Mouse (Mus musculus) lung, postnatal 0 days (tissue): ENCODE measurements around the gene Slc4a3. TPM values are rescaled to one million over a fixed set of nuclear protein-coding genes. Genes with fewer than 3 reads are reported as not detected.

ENCODE experiments used
- ATAC-seq: fragments of 200-750 bp; cut with Nextera tagmentation; 2 replicates; pipeline ENCODE4 v1.8.0; 2017; ENCODE audit warnings: moderate library complexity
- DNase-seq: peaks from one replicate; pipeline ENCODE4 v3.0.0-alpha.2; 2016; ENCODE audit warnings: low spot score
- H3K27ac ChIP-seq: fragments of 300-500 bp; sonication (generic); 2 replicates; pipeline ENCODE4 v1.5.1; 2014; ENCODE audit warnings: antibody characterized with exemption, mild to moderate bottlenecking, low read length, mixed read lengths
- H3K27me3 ChIP-seq: fragments of 300-500 bp; sonication (generic); replicated peaks from 2 replicates; pipeline ENCODE4 v1.6.1; 2014; ENCODE audit warnings: low read length, mixed read lengths; ENCODE audit not compliant: insufficient read depth
- H3K36me3 ChIP-seq: fragments of 300-500 bp; sonication (generic); 2 replicates; pipeline ENCODE4 v1.6.1; 2014; ENCODE audit warnings: low read length, mixed read lengths; ENCODE audit not compliant: insufficient read depth
- H3K4me1 ChIP-seq: fragments of 300-500 bp; sonication (generic); 2 replicates; pipeline ENCODE4 v1.6.1; 2014; ENCODE audit warnings: antibody characterized with exemption, low read depth, low read length, mixed read lengths; ENCODE audit not compliant: insufficient read depth
- H3K4me2 ChIP-seq: fragments of 300-500 bp; sonication (generic); replicated peaks from 2 replicates; pipeline ENCODE4 v1.6.1; 2014; ENCODE audit warnings: low read depth, mild to moderate bottlenecking, low read length, moderate library complexity, mixed read lengths
- H3K4me3 ChIP-seq: fragments of 300-500 bp; sonication (generic); 2 replicates; pipeline ENCODE4 v1.5.1; 2014; ENCODE audit warnings: low read depth, low read length
- H3K9ac ChIP-seq: fragments of 300-500 bp; sonication (generic); replicated peaks from 2 replicates; pipeline ENCODE4 v1.6.1; 2014; ENCODE audit warnings: low read depth, mild to moderate bottlenecking
- H3K9me3 ChIP-seq: fragments of 300-500 bp; sonication (generic); 2 replicates; pipeline ENCODE4 v1.6.1; 2016; ENCODE audit warnings: low read length, mixed read lengths
- CTCF ChIP-seq: IDR thresholded peaks from 2 replicates; pipeline ENCODE4 v1.5.1; 2016; ENCODE audit warnings: antibody characterized with exemption, mild to moderate bottlenecking
- EP300 ChIP-seq: IDR thresholded peaks from 2 replicates; pipeline ENCODE4 v1.6.1; 2016; ENCODE audit warnings: antibody characterized with exemption, mild to moderate bottlenecking, control low read depth
- WGBS: fragments of 180-500 bp; shearing (Covaris S2); extraction: QIAGEN DNeasy Blood & Tissue Kit; methylation state at CpG from one replicate; pipeline ENCODE4 v1.1.7; 2014; 5-methylcytosine and 5-hydroxymethylcytosine counted together
- polyA plus RNA-seq: library from polyadenylated mRNA; unstranded; fragments of >200 nt; fragmentation: Nextera tagmentation; extraction: Ambion mirVana; gene quantifications from 2 replicates; pipeline ENCODE4 v1.2.1, GENCODE M21; 2015

Gene Slc4a3
- polyA plus RNA-seq, 1 experiment from 2014 or later: 8.0 TPM

- H3K9me3 ChIP-seq: no peaks in the 10 kb centered on the region
- peak overlapping the region; percentile 71 for H3K27ac ChIP-seq
- peak; percentile 72 for DNase-seq
- H3K4me3 ChIP-seq: no peak overlapping the region
- no peak for TF ChIP-seq EP300
- TF ChIP-seq CTCF: no peak
- no peaks in the 10 kb centered on the region for H3K27me3 ChIP-seq
- H3K9ac ChIP-seq: no peak overlapping the region
- 34% methylated on average over 5 of the region's 5 CpGs for WGBS
- peaks cover 6% of the 10 kb centered on the region; the same call in 1 of the 2 replicates for H3K4me1 ChIP-seq
- no peak overlapping the region for H3K4me2 ChIP-seq
- no peak for ATAC-seq
- no peaks in the 10 kb centered on the region for H3K36me3 ChIP-seq
These were observed 26.5 kb upstream of the Slc4a3 start for GRCm38 (mm10) chr1:75519576-75519975.

- under 1% methylated on average over 46 of the region's 46 CpGs for WGBS
These were observed 24.6 kb upstream of the Slc4a3 start, which contains the start of gene Stk11ip for GRCm38 (mm10) chr1:75521321-75522031. TSS of gene Stk11ip (plus strand) at chr1:75521529.

GRCm38 (mm10) chr1:75524679-75525078 is 21.4 kb upstream of the Slc4a3 start:
- Histone ChIP-seq H3K36me3 (peaks cover 16% of the 10 kb centered on the region), H3K27ac (no peak overlapping the region), H3K27me3 (no peaks in the 10 kb centered on the region), H3K4me2 (no peak overlapping the region), H3K9me3 (no peaks in the 10 kb centered on the region), H3K4me1 (peaks cover 5% of the 10 kb centered on the region; the same call in 1 of the 2 replicates), H3K4me3 (no peak overlapping the region), H3K9ac (no peak overlapping the region)
- no peak for DNase-seq
- WGBS: 86% methylated on average over 7 of the region's 7 CpGs
- TF ChIP-seq EP300 (no peak), CTCF (no peak)
- ATAC-seq: no peak

More at GRCm38 (mm10) chr1:75521321-75522031, 24.6 kb upstream of the Slc4a3 start, which contains the start of gene Stk11ip:
- TF ChIP-seq EP300 (peak; percentile 76), CTCF (no peak)
- ATAC-seq: peak; percentile 98
- peak within 1 kb of the TSS; percentile 53 for H3K4me2 ChIP-seq
- H3K27ac ChIP-seq: peak within 1 kb of the TSS; percentile 89
- peak within 1 kb of the TSS; percentile 47 for H3K9ac ChIP-seq
- H3K4me1 ChIP-seq: peaks cover 6% of the 10 kb centered on the region; the same call in 1 of the 2 replicates
- peak within 1 kb of the TSS; percentile 60 for H3K4me3 ChIP-seq
- H3K36me3 ChIP-seq: peaks cover 7% of the 10 kb centered on the region
- H3K27me3 ChIP-seq: no peaks in the 10 kb centered on the region
- H3K9me3 ChIP-seq: no peaks in the 10 kb centered on the region
- peak; percentile 98 for DNase-seq

DNA sequence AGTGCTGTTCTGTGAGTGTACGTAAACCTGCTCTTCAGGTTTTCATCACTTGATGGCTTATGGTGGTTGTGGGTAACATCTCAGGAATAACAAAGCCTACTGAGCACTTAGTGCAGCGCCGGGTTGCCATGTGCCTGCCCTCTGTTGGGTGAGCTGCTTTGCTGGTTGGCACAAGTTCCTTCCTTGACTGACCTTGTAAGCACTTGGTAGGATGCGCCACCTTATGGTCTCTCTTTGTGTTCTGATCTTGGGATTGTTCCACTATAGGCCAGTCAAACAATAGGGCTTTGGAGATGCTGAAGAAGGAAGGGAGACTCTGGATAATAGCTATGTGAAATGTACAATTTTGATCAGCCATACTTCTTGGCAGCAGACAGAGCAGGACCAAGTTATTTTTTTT is 15.5 kb upstream of the Slc4a3 start:
- Histone ChIP-seq H3K9ac (no peak overlapping the region), H3K9me3 (no peaks in the 10 kb centered on the region), H3K4me2 (no peak overlapping the region), H3K36me3 (peaks cover 29% of the 10 kb centered on the region), H3K4me1 (no peaks in the 10 kb centered on the region), H3K27ac (no peak overlapping the region), H3K4me3 (no peak overlapping the region), H3K27me3 (no peaks in the 10 kb centered on the region)
- no peak for TF ChIP-seq EP300
- peak; percentile 63 for TF ChIP-seq CTCF
- WGBS: 59% methylated on average over 4 of the region's 4 CpGs
- no peak for DNase-seq
- no peak for ATAC-seq

GRCm38 (mm10) chr1:75532280-75533172 is 13.5 kb upstream of the Slc4a3 start:
- WGBS: 86% methylated on average over 19 of the region's 19 CpGs
- no peak for ATAC-seq
- TF ChIP-seq EP300: no peak
- no peak for TF ChIP-seq CTCF

More at GRCm38 (mm10) chr1:75532280-75533172, 13.5 kb upstream of the Slc4a3 start:
- Histone ChIP-seq H3K27me3 (no peaks in the 10 kb centered on the region), H3K4me3 (no peak overlapping the region), H3K27ac (no peak overlapping the region), H3K9ac (no peak overlapping the region), H3K9me3 (no peaks in the 10 kb centered on the region), H3K36me3 (peaks cover 20% of the 10 kb centered on the region), H3K4me2 (no peak overlapping the region), H3K4me1 (no peaks in the 10 kb centered on the region)
- DNase-seq: no peak
